8 mouse cellular contexts compared by ENCODE assay signal in the genomic region with DNA sequence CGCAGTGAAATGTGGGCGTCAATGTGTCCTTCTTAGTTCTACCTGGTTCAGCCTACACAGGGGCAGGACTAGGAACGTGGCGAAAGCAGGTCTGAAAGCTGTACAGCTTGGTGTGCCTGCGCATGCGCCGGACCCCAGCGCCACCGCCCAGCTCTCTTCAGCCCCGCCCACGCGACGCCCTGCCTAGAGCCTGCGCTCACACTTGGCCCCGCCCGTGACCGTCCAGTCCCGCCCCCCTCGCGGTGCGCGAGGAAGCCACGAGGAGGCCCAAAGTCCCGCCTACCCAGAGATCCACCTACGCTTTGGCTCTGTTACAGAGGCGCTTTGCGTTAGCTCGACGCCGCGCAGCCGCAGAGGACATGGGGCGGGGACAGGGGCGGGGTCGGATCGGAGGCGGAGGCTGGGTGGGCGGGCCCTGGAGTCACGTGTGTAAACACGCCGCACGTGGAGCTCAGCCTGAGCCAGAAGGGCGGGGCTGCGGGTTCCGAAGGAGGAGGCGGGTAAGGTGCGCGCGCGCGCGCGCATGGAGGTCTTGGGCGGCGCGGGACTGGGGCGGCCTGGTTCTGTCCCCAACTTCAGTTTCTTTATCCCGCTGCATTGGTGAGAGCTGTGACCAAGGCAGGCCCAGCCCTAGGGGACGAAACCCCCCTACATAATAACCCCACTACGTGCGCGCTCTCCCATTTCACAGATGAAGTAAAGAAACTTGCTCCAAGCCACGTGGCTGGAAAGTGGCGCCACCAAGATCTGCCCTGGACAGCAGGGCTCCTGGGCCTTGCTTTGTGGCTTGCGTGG. TPM values are rescaled to one million over a fixed set of nuclear protein-coding genes. Genes with fewer than 3 reads are reported as not detected.
DNase-seq lines count a peak whose midpoint lies in the region; ATAC-seq lines count a peak whose summit lies in the region.

No protein-coding gene starts in this region.

- intact Hi-C loops in gastrocnemius, postnatal 14 days (cut with DNase I; ENCODE audit: low total_unique reads) = no loop called here
- intact Hi-C loops in left cerebral cortex, postnatal 10 days (cut with DNase I) = no loop called here

- peak; percentile 89 for ATAC-seq in inflammation-experienced regulatory T-cells, adult 6 months
- peak; percentile 90 for ATAC-seq in megakaryocyte-erythroid progenitor cell, adult 5-6 weeks (replicated peaks; ENCODE audit: low FRiP score, low TSS enrichment, poor library complexity, severe bottlenecking)

- peak; percentile 100 for DNase-seq in adrenal gland, adult (ENCODE audit: inconsistent age in 2 of 2, low spot score in 1 of 2)
- peak; percentile 99 for DNase-seq in embryo, embryonic 10.5 days (ENCODE audit: low spot score)
- peak; percentile 100 for DNase-seq in gastrocnemius, postnatal 14 days
- peak; percentile 98 to 100 for DNase-seq in left cerebral cortex, postnatal 10 days (ENCODE audit: extremely low spot score in 1 of 2, low spot score in 2 of 2)
- DNase-seq in right cerebral cortex, postnatal 25 days = peak; percentile 98
- peak; percentile 100 for DNase-seq in urinary bladder, postnatal 4 days (ENCODE audit: low spot score in 2 of 2)

RNA-seq across cellular contexts. Expression of gene Ccne1, which starts 22.4 kb away (rescaled TPM):
- 1 to 10 TPM; 1.2 to 2.1 TPM for total RNA-seq in gastrocnemius, postnatal 14 days (2021)
- 10 to 100 TPM in 1 of 3 experiments, 1 to 10 TPM in 2; 2.7 to 11.0 (median 3.2) TPM for polyA plus RNA-seq in inflammation-experienced regulatory T-cells, adult 6 months (2017; shearing (Covaris generic))
- total RNA-seq in left cerebral cortex, postnatal 10 days (2021) = 10 to 100 TPM; 13.0 to 15.2 TPM
- 111 and 130 TPM in 2 replicates for total RNA-seq in megakaryocyte-erythroid progenitor cell, adult 5-6 weeks (2014; fragmentation: Nextera tagmentation)
- 99.0 and 164 TPM in 2 replicates for total RNA-seq in megakaryocyte-erythroid progenitor cell, adult 5-6 weeks (2017)

Comparison
In these comparisons a context has a peak if more than half of its experiments do, and no peak if none do; other contexts are left out.
1. Peak in every context shown above with its lines: DNase-seq and ATAC-seq.
2. RNA of gene Ccne1, which starts 22.4 kb away (total RNA-seq): 99.0 to 164 TPM in megakaryocyte-erythroid progenitor cell, adult 5-6 weeks; 13.0 to 15.2 TPM in left cerebral cortex, postnatal 10 days and 1.2 to 2.1 TPM in gastrocnemius, postnatal 14 days; every median in the first group is over 4 times any median in the second.